Comparison of ENCODE assay signal across 16 mouse cellular contexts in genomic region chr12:99489001-99489592, GRCm38 (mm10).
"Had no signal": no experiment of that assay in that cellular context is flagged by ENCODE, and none has a peak within 500 bp of the region (broad histone marks: within the 10 kb centered on the region; RNA-seq: fewer than 3 reads in every experiment).

No protein-coding gene starts in this region.

- H3K36me3 ChIP-seq: liver, embryonic 13.5 days; lung, embryonic 15.5 days; midbrain, embryonic 15.5 days; neural tube, embryonic 12.5 days had no signal

- H3K4me3 ChIP-seq: left cerebral cortex, adult 2 months; liver, embryonic 13.5 days; lung, embryonic 15.5 days; midbrain, embryonic 15.5 days; neural tube, embryonic 12.5 days had no signal

- DNase-seq: kidney, adult 8-10 months; kidney, postnatal 25 days; liver; liver, embryonic 13.5 days; liver, postnatal 0 days; retina, postnatal 1 day; right cerebral cortex, postnatal 4 days; spleen, adult 18-20 months; thymus, adult 18-20 months; thymus, postnatal 25 days had no signal

- H3K27me3 ChIP-seq: liver, embryonic 13.5 days; lung, embryonic 15.5 days; midbrain, embryonic 15.5 days; neural tube, embryonic 12.5 days had no signal

- H3K9me3 ChIP-seq: liver, embryonic 13.5 days; lung, embryonic 15.5 days; midbrain, embryonic 15.5 days had no signal

- H3K27ac ChIP-seq: left cerebral cortex, adult 2 months; liver, embryonic 13.5 days; lung, embryonic 15.5 days; midbrain, embryonic 15.5 days; neural tube, embryonic 12.5 days had no signal

- H3K9ac ChIP-seq: liver, embryonic 13.5 days; liver, postnatal 0 days; lung, embryonic 15.5 days; midbrain, embryonic 15.5 days; neural tube, embryonic 12.5 days had no signal

- H3K4me1 ChIP-seq: liver, embryonic 13.5 days; midbrain, embryonic 15.5 days; neural tube, embryonic 12.5 days had no signal

- ATAC-seq: intestine, postnatal 0 days; liver, postnatal 0 days; midbrain, embryonic 15.5 days had no signal

- H3K4me2 ChIP-seq: liver, embryonic 13.5 days; lung, embryonic 15.5 days; midbrain, embryonic 11.5 days; midbrain, embryonic 15.5 days; neural tube, embryonic 12.5 days had no signal
